Mouse (Mus musculus) retina, postnatal 1 day (tissue): ENCODE data around the gene Krtap31-1.
"Not testable (repeated sequence)": the region's sequence is repeated elsewhere in the genome, so short reads cannot be mapped to it uniquely, and the experiment has no call there.

Source experiments
- DNase-seq: peaks from one replicate; pipeline ENCODE4 v3.0.0-alpha.2; 2012

The Krtap31-1 gene

GRCm38 (mm10) chr11:99907620-99908019, at the start of gene Krtap31-1:
TSS of gene Krtap31-1 (plus strand) at chr11:99907920.
- no peak for DNase-seq

GRCm38 (mm10) chr11:99858761-99859160, 49.0 kb upstream of the Krtap31-1 start:
- DNase-seq: no peak

- DNase-seq: not testable (repeated sequence)
Observed at GRCm38 (mm10) chr11:99864176-99864575, 43.5 kb upstream of the Krtap31-1 start, which contains the start of gene Gm11559. TSS of gene Gm11559 (plus strand) at chr11:99864476.

GRCm38 (mm10) chr11:99873089-99873488, 34.6 kb upstream of the Krtap31-1 start, which contains the start of gene Krtap9-1:
TSS of gene Krtap9-1 (plus strand) at chr11:99873389.
- DNase-seq: not testable (repeated sequence)

- not testable (repeated sequence) for DNase-seq
Observed at GRCm38 (mm10) chr11:99878887-99879286, 28.8 kb upstream of the Krtap31-1 start, which contains the start of gene Gm11567. TSS of gene Gm11567 (plus strand) at chr11:99879187.

- no peak for DNase-seq
Observed at GRCm38 (mm10) chr11:99914451-99914850, 6.7 kb downstream of the Krtap31-1 start, which contains the start of gene Gm11565. TSS of gene Gm11565 (plus strand) at chr11:99914751.

- no peak for DNase-seq
Observed at GRCm38 (mm10) chr11:99935991-99936390, 28.3 kb downstream of the Krtap31-1 start, which contains the start of gene Krtap31-2. TSS of gene Krtap31-2 (plus strand) at chr11:99936291.

- DNase-seq: no peak
Observed at GRCm38 (mm10) chr11:99937751-99938264, 30.1 kb downstream of the Krtap31-1 start.

- DNase-seq: no peak
Observed at GRCm38 (mm10) chr11:99948175-99948574, 40.5 kb downstream of the Krtap31-1 start, which contains the start of gene Krtap9-5. TSS of gene Krtap9-5 (plus strand) at chr11:99948475.
